Mouse (Mus musculus) testis, adult 2 months (tissue): Measurements from ENCODE around the gene Tespa1.

Source experiments
- CTCF ChIP-seq: fragments of 200-500 bp; IDR thresholded peaks from 2 replicates; pipeline ENCODE4 v1.5.1; 2012; ENCODE audit warnings: low read depth, mild to moderate bottlenecking, inconsistent platforms, low read length, moderate library complexity; ENCODE audit not compliant: control insufficient read depth, insufficient read depth, insufficient replicate concordance
- POLR2A ChIP-seq: fragments of 200-500 bp; IDR thresholded peaks from 2 replicates; pipeline ENCODE4 v1.6.1; 2012; ENCODE audit warnings: low read depth, mild to moderate bottlenecking, inconsistent platforms, low read length, moderate library complexity; ENCODE audit not compliant: control insufficient read depth

DNA sequence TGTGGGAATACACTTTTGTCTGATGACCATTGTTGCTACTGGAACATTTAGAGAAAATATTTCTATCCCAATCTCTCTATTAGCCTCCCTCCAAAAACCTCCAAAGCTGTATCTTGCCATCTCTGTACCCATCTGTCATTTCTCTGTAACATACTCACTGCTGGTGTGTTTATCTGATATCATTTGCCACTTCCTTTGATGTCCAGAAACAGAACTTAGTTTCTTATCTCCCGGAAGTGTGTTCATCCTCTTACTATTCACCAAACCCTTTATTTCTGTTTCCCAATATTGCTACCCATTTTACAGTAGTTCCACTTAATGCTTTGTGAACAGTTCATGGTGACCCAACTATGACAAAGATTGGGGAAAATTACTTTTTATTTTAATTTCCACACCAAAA lies 13.7 kb downstream of the Tespa1 start:
- TF ChIP-seq POLR2A: no peak
- no peak for TF ChIP-seq CTCF
